Mouse (Mus musculus) gastrocnemius, postnatal 25 days (tissue): ENCODE data around the gene Hsd17b14. TPM values are rescaled to one million over a fixed set of nuclear protein-coding genes. Genes with fewer than 3 reads are reported as not detected.
"Not testable (repeated sequence)": the region's sequence is repeated elsewhere in the genome, so short reads cannot be mapped to it uniquely, and the experiment has no call there.

Experiments used
- DNase-seq: peaks from one replicate; pipeline ENCODE4 v3.0.0; 2022
- long read RNA-seq, 2 experiments: library from polyadenylated mRNA; stranded (forward); transcript quantifications; one replicate each; pipeline ENCODE4 v2.0.0; 2021
- total RNA-seq, 2 experiments: library from RNA; stranded (reverse); gene quantifications; 1 replicate in 1 of 2; 2 replicates in 1 of 2; pipeline ENCODE4 v1.2.3; 2021

The Hsd17b14 gene
- total RNA-seq = 1 to 10 TPM in 1 of 2 experiments, under 1 TPM in 1; 0.99 to 1.2 TPM
- long read RNA-seq, experiment 1 = 0 reads
- long read RNA-seq, experiment 2, partial matches to known transcripts = 0 of 2 reads
- long read RNA-seq, experiment 2, other reads (novel, unspliced or antisense) = 1 of 2 reads

GRCm38 (mm10) chr7:45554744-45555143 lies at the start of gene Hsd17b14:
Hsd17b14 (plus strand) TSS chr7:45554893.
- DNase-seq = no peak

DNA sequence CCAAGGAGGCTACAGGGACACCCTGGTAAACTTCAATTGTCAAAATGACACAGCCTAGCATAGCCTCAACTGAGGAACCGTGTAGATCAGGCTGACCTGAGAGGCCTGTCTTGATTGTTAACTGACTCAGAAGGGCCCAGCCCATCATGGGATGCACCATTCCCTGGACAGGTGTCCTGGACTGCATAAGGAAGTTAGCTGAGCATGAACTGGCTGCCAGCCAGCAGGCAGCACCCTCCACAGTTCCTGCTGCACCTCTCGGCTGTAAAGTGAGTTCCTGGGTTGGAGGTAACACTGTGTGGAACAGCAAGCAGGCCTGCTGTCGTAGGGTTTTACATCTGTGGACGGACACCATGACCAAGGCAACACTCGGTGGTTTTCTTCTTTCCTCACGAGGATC lies 47.1 kb upstream of the Hsd17b14 start:
- DNase-seq = no peak

DNA sequence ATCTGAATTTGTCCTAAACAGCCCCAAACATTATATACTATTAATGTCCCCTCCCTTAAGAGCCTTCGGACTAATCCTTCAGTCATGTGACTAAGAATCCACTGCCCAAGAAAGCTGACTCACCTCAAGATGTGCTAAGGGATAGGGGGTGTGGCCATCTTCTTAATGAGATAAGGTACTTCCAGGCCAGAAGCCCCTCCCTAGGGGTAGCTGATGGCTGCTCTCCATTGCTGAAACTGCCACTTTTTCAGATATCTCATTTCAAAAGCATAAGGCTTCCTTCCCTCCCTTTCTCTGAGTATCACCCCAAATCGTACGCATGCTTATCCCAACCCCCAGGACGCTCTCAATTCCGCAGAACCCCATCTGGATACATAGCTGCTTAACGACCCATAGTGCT lies 46.1 kb upstream of the Hsd17b14 start:
- DNase-seq = no peak

DNA sequence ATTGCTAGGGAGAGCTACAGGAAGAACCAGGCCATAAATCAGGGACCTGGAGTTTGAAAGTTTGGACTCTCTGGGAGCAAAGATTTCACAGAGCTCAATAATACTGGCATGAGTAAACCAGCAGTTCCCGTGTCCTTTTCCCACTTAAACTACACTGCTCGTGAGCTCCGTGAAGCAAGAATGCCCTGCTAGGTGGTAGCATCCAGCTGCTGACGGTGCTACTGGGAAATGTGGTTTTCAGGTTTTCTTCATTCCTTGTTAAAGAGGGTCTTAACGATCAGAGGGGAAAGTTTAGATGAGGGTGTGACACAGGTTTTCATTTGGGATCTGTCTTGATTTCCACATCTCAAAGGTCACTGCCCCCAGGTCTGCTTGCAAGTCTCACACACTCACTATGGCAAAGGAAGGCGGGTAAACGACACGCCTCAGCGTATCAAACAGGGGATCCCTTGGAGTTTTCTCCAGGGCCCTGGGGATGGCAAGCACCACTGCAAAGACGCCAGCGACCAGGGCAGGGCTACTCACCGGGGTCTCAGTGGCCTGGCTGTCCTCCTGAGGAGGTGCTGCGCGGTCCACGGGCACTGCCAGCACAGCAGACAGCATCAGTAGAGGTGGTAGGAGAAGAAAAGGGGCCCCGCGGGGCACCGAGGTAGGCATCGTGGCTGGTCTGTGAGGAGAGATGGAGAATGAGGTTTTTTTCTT lies 45.4 kb upstream of the Hsd17b14 start:
- no peak for DNase-seq

- peak; percentile 89 for DNase-seq
These were observed 44.5 kb upstream of the Hsd17b14 start, which contains the start of gene Nucb1 for GRCm38 (mm10) chr7:45509912-45510787. Nucb1 (minus strand) TSS chr7:45510406.

- DNase-seq = no peak
These were observed 40.3 kb upstream of the Hsd17b14 start for GRCm38 (mm10) chr7:45514411-45514810.

DNA sequence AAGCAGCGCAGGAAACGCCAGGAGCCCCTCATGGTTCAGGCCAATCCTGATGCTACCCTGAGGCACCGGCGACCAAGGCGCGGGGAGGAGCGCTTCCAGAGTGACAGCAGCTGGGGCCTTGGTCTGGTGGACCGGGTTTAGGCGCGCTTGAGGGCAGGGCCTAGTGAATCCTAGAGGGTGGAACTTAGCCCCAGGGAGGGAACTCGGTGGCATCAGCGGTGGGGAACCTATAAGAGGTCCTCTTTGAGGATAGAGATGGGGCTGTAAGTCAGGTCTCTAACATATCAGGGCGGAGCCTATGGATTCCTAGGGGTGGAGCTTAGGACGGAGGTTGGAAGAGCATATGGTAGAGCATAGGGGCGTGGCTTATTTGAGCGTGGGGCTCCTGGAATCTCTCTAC lies 39.3 kb upstream of the Hsd17b14 start:
- DNase-seq = no peak

DNA sequence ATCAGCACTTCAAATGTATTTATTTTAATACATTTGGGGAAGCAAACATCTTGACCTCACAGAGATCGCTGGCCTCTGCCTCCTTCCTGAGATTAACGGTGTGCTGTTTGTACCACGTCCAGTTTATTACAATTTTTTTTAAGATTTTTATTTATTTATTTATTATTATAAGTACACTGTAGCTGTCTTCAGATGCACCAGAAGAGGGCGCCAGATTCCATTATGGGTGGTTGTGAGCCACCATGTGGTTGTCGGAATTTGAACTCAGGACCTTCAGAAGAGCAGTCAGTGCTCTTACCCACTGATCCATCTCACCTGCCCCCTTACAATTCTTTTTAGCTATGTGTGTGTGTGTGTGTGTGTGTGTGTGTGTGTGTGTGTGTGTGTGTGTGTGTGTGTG lies 37.8 kb upstream of the Hsd17b14 start:
- DNase-seq = not testable (repeated sequence)

- DNase-seq = no peak
These were observed 36.1 kb upstream of the Hsd17b14 start for GRCm38 (mm10) chr7:45518618-45519017.

DNA sequence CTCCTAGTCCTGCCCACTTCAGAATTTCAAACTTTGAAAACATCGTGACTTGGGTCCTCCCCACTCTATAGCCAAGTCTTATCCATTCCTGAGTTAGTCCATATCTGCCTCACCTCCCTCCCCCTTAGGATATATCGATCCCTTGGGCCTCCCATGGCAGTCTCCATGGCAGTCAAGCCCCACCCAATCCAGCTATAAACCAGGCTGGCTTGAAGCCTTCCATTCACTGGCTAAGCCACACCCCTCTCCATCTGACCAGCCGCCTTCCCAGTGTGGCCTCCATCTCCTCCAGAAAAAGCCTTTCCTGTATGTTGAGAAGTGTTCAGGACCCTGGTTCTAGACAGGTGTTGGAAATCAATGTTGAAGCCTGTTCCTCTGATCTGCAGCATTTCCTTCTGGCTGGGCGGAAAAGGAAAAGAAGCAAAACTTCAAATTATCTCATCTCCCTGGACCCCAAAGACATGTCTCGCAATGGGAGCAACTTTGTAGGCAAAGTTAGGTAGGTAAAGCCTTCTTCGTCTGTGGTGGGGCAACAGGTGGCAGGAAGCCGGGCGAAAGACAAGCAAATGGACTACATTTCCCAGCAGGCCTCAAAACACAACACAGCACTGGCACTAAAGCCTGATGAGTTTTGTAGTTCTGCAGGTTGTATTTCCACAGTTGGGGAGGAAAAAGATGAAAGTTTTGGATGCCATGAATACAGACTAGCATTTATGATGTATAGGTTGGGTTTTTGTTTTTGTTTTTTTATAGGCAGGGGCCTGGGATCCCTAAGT lies 35.2 kb upstream of the Hsd17b14 start:
- DNase-seq = no peak

- DNase-seq = no peak
These were observed 34.1 kb upstream of the Hsd17b14 start for GRCm38 (mm10) chr7:45520605-45521004.

GRCm38 (mm10) chr7:45521728-45522184 lies 32.9 kb upstream of the Hsd17b14 start:
- DNase-seq = peak; percentile 84

DNA sequence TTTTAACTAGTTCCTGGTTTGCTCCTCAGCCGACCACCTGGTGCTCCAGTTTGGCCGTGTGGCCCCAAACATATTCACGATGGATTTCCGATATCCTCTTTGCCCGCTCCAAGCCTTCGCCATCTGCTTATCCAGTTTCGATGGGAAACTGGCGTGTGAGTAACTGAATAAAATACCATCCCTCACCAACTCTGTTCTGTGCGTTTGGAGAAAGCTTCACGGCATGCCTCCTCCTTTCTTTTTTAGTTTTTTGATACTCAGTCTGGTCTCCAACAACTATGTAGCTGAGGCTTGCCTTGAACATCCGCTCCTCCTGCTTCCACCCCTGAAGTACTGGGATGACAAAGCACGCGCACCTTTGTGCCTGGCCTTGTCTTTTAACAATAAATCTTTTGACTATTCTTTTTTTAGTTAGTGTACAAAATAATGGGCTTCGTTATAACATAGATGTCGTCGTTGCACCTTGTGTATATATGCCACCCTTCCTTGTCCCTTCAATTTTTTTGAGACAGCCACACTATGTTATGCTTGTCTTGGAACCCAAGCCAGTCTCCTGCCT lies 32.4 kb upstream of the Hsd17b14 start:
- no peak for DNase-seq

GRCm38 (mm10) chr7:45522957-45523676 lies 31.6 kb upstream of the Hsd17b14 start:
- DNase-seq = no peak

DNA sequence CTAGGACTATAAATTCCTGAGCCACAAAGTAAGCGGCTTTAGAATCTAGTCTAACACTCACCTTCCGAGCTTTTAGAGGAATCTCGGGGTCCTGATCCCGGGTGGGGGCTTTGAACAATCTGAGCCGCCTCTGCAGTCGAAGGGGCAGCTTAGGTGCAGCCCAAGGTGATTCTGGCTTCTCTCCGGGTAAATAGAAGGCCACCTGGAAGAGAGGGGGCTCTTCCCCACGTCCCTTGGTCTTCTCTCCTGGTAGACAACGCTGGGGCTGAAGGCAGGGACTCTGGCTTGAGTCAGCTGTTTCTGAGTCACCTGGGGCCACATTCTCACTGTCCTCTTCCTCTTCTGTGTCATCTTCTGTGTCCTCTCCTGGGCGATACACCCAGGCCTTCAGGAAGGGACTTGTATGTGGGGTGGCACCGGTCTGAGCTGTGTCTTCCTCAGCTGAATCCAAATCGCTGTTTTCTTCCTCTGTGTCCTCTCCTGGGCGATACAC lies 31.0 kb upstream of the Hsd17b14 start:
- DNase-seq = no peak

DNA sequence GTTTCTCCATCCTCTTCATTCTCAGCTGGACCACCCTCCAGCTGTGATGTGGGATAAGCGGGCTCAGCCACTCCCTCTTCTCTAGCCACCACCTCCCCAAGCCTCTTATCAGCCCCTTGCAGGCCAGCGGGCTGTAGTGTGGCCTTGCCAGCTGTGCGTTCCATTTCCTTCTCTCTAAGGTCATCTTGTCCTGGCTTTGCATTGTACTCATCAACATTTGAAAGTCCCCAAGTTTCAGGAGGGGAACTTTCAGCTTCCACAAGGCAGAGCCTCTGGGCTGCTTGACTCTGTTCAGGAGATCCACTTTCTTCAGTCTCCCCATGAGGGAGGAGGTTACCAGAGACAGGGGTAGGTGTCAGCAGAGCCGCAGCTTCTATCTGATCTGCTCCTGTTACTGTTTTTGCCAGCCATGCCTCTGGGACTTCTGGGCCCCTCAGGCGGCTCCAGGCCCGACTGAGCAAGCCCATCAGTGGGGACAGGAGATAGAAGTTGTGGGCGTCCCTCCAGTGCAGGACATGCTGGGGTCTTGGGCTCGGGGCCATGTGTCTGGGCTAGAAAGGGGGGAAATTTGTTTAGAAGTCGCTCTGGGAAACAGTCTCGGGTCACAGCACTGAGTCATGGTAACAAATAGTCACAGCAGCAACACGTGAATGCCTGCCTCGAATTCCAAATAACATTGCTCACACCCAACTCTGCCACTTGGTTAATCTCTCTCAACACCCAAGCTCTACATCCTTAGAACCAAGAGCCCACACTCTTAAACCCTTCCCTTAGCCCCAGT lies 29.7 kb upstream of the Hsd17b14 start:
- DNase-seq = no peak

GRCm38 (mm10) chr7:45525809-45526473 lies 28.8 kb upstream of the Hsd17b14 start, which contains the start of the genes Ppp1r15a and Plekha4:
Ppp1r15a (minus strand) TSS chr7:45526268.
Plekha4 (plus strand) TSS chr7:45526330.
- DNase-seq = peak; percentile 92

- no peak for DNase-seq
These were observed 28.1 kb upstream of the Hsd17b14 start for GRCm38 (mm10) chr7:45526474-45527120.

DNA sequence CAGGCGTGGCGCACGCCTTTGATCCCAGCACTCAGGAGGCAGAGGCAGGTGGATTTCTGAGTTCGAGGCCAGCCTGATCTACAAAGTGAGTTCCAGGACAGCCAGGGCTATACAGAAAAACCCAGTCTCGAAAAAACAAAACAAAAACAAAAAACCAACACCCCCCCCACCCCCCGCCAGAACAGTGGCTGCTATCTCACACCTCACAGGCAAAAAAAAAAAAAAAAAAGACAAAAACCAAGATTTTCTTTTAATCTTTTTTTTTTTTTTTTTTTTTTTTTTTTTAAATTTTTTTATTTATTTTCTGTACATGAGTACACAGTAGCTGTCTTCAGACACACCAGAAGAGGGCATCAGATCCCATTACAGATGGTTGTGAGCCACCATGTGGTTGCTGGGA lies 27.5 kb upstream of the Hsd17b14 start:
- DNase-seq = not testable (repeated sequence)
